Mouse (Mus musculus) cerebellum, adult 9-11 months (tissue): ENCODE data around the gene Hemgn.

Experiments used
- DNase-seq: peaks from one replicate; pipeline ENCODE4 v3.0.0; 2022

Hemgn gene

DNA sequence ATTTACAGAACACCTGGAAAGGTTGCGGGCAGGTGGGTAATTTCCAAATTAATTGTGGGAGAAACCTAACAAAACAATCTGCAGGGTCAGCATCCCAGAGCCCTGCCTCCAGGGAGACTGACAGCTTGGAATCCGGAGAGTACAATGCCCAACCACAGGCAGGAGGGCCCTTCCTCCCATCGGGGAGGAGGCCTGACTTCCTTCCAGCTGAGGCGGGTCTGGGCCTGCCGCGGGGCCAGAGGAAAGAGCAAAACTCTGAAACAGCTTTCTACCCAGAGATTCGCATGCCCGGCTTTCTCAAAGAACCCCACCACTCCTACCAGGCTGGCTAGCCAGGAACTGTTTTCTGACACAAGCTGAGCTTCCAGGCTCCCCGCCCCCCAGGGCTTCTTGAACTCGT, 60.3 kb downstream of the Hemgn start:
- no peak for DNase-seq

DNA sequence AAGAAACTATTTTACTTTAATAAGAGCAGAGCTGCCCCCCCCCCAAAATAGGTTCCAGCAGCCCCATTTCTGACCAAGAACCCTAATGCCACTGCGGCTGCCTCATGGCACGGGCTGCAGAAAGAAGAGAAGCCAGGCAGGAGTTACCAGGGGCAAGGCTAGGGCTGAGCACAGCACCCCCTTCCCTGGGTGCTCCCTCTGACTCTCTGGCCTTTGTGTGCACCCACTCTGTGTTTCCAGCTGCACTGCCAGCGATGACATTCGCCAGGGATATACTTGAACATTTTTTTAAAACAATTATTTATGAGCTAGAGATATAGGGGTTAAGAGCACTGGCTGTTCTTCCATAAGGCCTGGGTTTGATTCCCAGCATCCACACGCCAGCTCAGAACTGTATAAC, 63.8 kb downstream of the Hemgn start:
- no peak for DNase-seq

DNA sequence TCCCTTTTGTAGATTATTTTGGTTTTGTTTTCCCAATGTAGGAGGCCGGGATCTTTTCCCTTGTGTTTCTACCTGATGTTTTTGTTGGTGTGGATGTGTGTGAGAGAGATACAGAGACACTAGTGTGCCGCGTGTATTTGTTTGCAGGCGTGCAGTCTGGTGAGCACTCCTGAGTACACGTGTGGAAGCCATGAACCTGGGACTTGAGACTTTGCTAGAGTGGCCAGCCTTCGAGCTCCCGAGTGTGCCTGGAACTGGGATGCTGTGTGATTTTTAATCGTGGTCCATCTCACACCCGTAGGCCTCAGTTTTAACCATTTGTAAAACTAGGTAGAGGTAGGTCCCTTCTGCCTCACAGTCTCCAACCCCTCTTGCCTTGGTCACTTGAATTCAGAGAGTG, 64.4 kb downstream of the Hemgn start:
- DNase-seq, result no peak

DNA sequence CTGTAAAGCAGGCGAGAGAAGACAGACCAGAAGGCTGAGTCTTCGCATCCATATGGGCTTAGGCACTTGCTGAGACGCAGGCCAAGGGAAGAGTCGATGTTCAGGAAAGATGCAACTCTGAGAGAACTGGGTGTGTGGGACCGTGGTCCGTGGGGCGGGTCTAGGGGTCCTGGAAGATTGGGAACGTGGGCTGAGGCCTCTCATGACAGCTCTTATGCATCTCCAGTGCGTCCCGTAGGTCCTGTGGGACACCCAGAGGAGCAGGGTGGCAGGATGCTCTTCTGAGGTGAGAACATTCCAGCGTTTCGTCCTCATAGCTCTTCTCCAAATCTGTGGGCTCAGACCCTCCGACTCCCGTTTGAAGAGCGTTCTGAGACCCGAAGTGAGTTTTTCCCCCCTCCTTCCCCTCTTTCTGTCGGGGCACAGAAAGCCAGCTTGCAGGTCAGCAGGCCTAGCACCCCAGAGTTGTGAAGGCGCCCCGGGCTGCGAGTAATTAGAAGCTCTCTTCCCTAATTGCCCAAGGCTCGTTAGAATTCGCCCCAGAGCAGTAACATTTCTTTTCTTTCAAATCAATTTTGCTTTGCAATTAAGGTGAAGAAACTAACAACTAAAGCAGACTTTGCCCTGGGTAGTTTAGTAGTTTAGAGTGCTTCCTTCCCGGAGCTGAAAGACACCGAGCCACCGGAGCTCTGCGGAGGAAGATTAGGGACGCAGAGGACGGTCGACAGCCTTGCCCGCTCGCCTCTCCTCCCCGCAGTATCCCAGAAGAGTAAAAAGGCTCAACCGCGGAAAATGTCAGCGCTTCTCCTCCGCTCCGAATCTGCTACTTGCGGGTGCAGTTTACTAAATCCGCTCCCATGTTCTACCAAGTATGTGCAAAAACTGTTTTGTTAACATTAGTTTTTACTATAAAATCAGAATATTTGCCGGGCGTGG, 65.5 kb downstream of the Hemgn start:
- no peak for DNase-seq

DNA sequence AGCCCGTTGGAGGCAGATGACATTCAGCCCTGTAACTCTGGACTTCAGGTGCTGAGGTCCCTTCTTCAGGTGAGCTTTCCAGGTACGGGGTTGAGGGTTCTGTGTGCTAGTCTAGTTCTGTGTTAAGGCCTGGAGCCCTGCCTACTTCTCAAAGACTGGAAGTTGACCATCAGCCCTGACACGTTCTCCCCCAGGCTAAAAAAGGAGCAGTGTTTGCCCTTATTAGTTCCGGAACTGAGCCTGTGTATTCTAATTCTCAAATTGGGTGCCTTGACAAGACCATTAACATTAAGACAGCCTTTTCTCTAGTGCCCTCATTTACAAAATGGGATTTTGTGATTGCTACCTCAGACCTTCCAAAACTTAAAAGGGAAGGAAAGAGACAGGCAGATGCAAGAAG, 66.2 kb downstream of the Hemgn start:
- DNase-seq, result no peak

DNA sequence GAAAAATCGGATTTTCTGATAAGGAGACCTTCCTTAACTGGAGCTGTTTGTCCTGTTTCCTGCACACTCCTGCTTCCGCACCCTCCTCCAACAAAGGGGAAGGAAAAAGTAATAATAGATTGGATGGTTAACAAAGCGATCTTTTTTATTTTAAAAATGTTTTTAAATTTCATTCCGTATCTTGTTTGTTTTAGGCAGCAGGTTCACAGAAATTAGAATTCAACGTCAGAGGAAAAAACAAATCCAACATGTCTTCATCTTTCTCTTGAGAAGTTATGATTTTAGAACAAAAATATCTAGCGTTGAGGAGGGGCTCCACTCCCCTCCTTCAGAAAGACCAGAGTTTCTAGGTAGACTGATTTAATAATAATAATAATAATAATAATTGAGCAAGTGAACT, 67.1 kb downstream of the Hemgn start:
- no peak for DNase-seq

DNA sequence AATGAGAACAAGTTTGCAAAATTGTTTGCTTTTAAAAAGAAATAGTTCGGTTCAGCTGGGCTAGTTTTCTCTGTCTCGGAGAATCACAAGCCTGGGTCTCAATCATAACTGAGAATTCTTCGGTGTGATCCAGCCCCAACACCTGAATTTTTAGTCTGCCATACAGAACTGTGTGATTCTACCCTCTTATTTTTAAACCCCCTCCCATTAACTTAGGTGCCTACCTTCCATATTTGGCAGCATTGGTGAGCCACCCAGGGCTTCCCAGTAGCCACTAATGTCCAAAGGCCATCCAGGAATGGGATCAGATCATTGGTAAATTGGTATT, 67.6 kb downstream of the Hemgn start:
- no peak for DNase-seq

DNA sequence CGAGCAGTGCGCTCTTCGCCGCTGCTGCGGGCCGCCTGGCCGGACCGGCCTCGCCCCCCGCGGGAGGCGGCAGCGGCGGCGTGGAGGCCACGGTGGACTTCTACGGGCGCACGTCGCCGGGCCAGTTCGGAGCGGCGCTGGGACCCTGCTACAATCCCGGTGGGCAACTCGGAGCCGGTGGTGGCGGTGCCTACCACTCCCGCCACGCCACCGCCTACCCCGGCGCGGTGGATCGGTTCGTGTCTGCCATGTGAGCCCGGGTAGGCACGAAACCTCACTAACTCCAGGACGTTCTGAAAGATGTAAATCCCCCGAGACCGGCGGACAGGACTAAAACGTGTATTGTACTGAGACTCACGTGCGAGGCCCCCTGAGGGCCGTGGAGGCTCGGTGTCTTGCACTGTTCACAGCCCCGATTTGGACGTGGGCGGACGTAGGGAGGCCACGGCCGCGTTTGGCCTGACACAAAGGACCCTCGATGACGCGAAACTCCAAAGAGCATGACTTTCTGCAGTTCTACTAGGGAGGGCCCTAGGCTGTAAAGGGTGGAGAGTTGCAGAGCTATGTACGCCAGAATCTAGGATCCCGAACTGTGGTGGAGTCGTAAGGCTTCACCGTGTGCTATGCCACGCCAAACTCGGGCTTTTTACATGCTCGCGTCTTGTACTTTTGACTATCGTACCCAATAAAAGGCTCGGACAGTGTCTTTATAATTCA, 68.1 kb downstream of the Hemgn start:
- DNase-seq, result no peak

DNA sequence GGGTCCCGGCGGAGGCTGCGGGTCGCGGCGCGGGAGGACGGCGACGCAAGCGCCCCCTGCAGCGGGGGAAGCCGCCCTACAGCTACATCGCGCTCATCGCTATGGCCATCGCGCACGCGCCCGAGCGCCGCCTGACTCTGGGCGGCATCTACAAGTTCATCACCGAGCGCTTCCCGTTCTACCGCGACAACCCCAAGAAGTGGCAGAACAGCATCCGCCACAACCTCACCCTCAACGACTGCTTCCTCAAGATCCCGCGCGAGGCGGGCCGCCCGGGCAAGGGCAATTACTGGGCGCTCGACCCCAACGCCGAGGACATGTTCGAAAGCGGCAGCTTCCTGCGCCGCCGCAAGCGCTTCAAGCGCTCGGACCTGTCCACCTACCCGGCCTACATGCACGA, 69.0 kb downstream of the Hemgn start:
- DNase-seq, result no peak
